Mouse (Mus musculus) frontal cortex, postnatal 25 days (tissue): Measurements from ENCODE around the gene Foxa2.

Experiments
- DNase-seq, 2 experiments: peaks; one replicate each; pipeline ENCODE4 v3.0.0; 2022; ENCODE audit warnings: low spot score in 2 of 2

Gene Foxa2

GRCm38 (mm10) chr2:148046799-148047165, at the start of gene Foxa2:
Foxa2 (minus strand) TSS chr2:148046969.
- DNase-seq = no peak

- no peak for DNase-seq
Observed at GRCm38 (mm10) chr2:148092089-148092488, 45.3 kb upstream of the Foxa2 start.

GRCm38 (mm10) chr2:148091657-148092056, 44.9 kb upstream of the Foxa2 start:
- DNase-seq = no peak

- no peak for DNase-seq
Observed at GRCm38 (mm10) chr2:148090071-148090470, 43.3 kb upstream of the Foxa2 start.

GRCm38 (mm10) chr2:148085529-148085928, 38.8 kb upstream of the Foxa2 start:
- no peak for DNase-seq

GRCm38 (mm10) chr2:148085126-148085525, 38.4 kb upstream of the Foxa2 start:
- no peak for DNase-seq

- DNase-seq = peak; percentile 5 to 17
Observed at GRCm38 (mm10) chr2:148082283-148082682, 35.5 kb upstream of the Foxa2 start.

GRCm38 (mm10) chr2:148060705-148061104, 13.9 kb upstream of the Foxa2 start:
- no peak for DNase-seq

- DNase-seq = no peak
Observed at GRCm38 (mm10) chr2:148053411-148053810, 6.6 kb upstream of the Foxa2 start.

- DNase-seq = no peak
Observed at GRCm38 (mm10) chr2:148048484-148049129, 1.8 kb upstream of the Foxa2 start.

GRCm38 (mm10) chr2:148047611-148048010, 842 bp upstream of the Foxa2 start:
- DNase-seq = no peak

GRCm38 (mm10) chr2:148045937-148046798, 601 bp downstream of the Foxa2 start:
- no peak for DNase-seq

GRCm38 (mm10) chr2:148045543-148045936, 1.2 kb downstream of the Foxa2 start:
- DNase-seq = no peak

- no peak for DNase-seq
Observed at GRCm38 (mm10) chr2:148044877-148045539, 1.8 kb downstream of the Foxa2 start.

GRCm38 (mm10) chr2:148043976-148044876, 2.5 kb downstream of the Foxa2 start:
- no peak for DNase-seq

GRCm38 (mm10) chr2:148043271-148043975, 3.3 kb downstream of the Foxa2 start:
- no peak for DNase-seq

- DNase-seq = no peak
Observed at GRCm38 (mm10) chr2:148042126-148042640, 4.6 kb downstream of the Foxa2 start.

- no peak for DNase-seq
Observed at GRCm38 (mm10) chr2:148041381-148041780, 5.4 kb downstream of the Foxa2 start.

GRCm38 (mm10) chr2:148040236-148041121, 6.3 kb downstream of the Foxa2 start:
- no peak for DNase-seq
